Mouse (Mus musculus) embryonic facial prominence, embryonic 14.5 days (tissue): ENCODE measurements around the gene Nom1. TPM values are rescaled to one million over a fixed set of nuclear protein-coding genes. Genes with fewer than 3 reads are reported as not detected.

ENCODE experiments used
- ATAC-seq: fragments of 200-750 bp; cut with Nextera tagmentation; 2 replicates; pipeline ENCODE4 v1.8.0; 2017; ENCODE audit warnings: low read depth, moderate number of reproducible peaks, moderate TSS enrichment
- DNase-seq: peaks from one replicate; pipeline ENCODE4 v3.0.0-alpha.2; 2015; ENCODE audit warnings: low spot score
- H3K27ac ChIP-seq: fragments of 300-500 bp; sonication (generic); replicated peaks from 2 replicates; pipeline ENCODE4 v1.5.1; 2014; ENCODE audit warnings: low read depth, mild to moderate bottlenecking, low read length, moderate library complexity
- H3K27me3 ChIP-seq: fragments of 300-500 bp; sonication (generic); replicated peaks from 2 replicates; pipeline ENCODE4 v1.6.1; 2014; ENCODE audit warnings: low read length; ENCODE audit not compliant: control insufficient read depth, insufficient read depth
- H3K36me3 ChIP-seq: fragments of 300-500 bp; sonication (generic); 2 replicates; pipeline ENCODE4 v1.6.1; 2014; ENCODE audit warnings: low read length, mixed read lengths; ENCODE audit not compliant: control insufficient read depth, insufficient read depth
- H3K4me1 ChIP-seq: fragments of 300-500 bp; sonication (generic); 2 replicates; pipeline ENCODE4 v1.6.1; 2014; ENCODE audit warnings: antibody characterized with exemption, low read length; ENCODE audit not compliant: control insufficient read depth, insufficient read depth
- H3K4me2 ChIP-seq: fragments of 300-500 bp; sonication (generic); 2 replicates; pipeline ENCODE4 v1.6.1; 2014; ENCODE audit warnings: low read depth, mild to moderate bottlenecking, low read length, moderate library complexity, mixed read lengths
- H3K4me3 ChIP-seq: fragments of 300-500 bp; sonication (generic); 2 replicates; pipeline ENCODE4 v1.5.1; 2014; ENCODE audit warnings: low read depth, mild to moderate bottlenecking, low read length
- H3K9ac ChIP-seq: fragments of 300-500 bp; sonication (generic); 2 replicates; pipeline ENCODE4 v1.6.1; 2014; ENCODE audit warnings: low read depth, mild to moderate bottlenecking, low read length, moderate library complexity, mixed read lengths
- H3K9me3 ChIP-seq: fragments of 300-500 bp; sonication (generic); 2 replicates; pipeline ENCODE4 v1.6.1; 2016; ENCODE audit warnings: low read length; ENCODE audit not compliant: control insufficient read depth
- WGBS: fragments of 180-500 bp; shearing (Covaris S2); extraction: QIAGEN DNeasy Blood & Tissue Kit; methylation state at CpG from one replicate; pipeline ENCODE4 v1.1.7; 2014; 5-methylcytosine and 5-hydroxymethylcytosine counted together
- polyA plus RNA-seq: library from polyadenylated mRNA; unstranded; fragments of >200 nt; fragmentation: Nextera tagmentation; extraction: Ambion mirVana; gene quantifications from 2 replicates; pipeline ENCODE4 v1.2.1, GENCODE M21; 2014

The Nom1 gene
- polyA plus RNA-seq, 1 experiment from 2014 or later: 17.4 TPM

- Histone ChIP-seq H3K9me3 (no peaks in the 10 kb centered on the region), H3K4me2 (no peak overlapping the region), H3K9ac (no peak overlapping the region), H3K4me3 (no peak overlapping the region), H3K27ac (no peak overlapping the region), H3K36me3 (no peaks in the 10 kb centered on the region), H3K4me1 (no peaks in the 10 kb centered on the region; the same call in 1 of the 2 replicates), H3K27me3 (peaks cover 100% of the 10 kb centered on the region)
- DNase-seq (no peak), ATAC-seq (no peak)
- under 1% methylated on average over 10 of the region's 10 CpGs for WGBS
These were observed 40.6 kb downstream of the Nom1 start for GRCm38 (mm10) chr5:29475041-29475440.

DNA sequence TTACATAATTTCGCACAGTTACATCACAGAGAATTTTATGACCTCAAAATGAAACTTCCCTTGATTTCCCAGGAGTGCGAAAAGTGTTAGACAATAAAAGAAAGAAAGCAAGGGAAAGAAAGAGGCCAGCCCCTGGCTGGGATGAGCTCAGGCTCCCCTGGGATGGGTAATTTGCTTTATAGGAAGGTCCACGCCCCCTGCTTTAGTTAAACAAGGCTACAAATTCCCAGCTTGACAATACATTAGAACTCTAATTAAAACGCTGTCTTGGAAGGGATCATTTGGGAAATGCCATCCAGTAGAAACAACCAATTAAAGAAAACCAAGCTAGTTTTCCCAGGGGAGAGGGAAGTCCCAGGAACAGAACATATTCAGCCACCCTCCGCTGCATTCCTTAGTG, 41.1 kb downstream of the Nom1 start:
- no peaks in the 10 kb centered on the region for H3K36me3 ChIP-seq
- DNase-seq (peak; percentile 61), ATAC-seq (peak; percentile 62; the same call in 1 of the 2 replicates)
- no peak overlapping the region for H3K4me3 ChIP-seq
- no peak overlapping the region for H3K27ac ChIP-seq
- H3K27me3 ChIP-seq: peaks cover 100% of the 10 kb centered on the region
- no peak overlapping the region for H3K9ac ChIP-seq
- 5% methylated on average over 5 of the region's 5 CpGs for WGBS
- H3K9me3 ChIP-seq: no peaks in the 10 kb centered on the region
- H3K4me1 ChIP-seq: no peaks in the 10 kb centered on the region; the same call in 1 of the 2 replicates
- no peak overlapping the region for H3K4me2 ChIP-seq

- Histone ChIP-seq H3K4me1 (no peaks in the 10 kb centered on the region; the same call in 1 of the 2 replicates), H3K4me3 (no peak overlapping the region), H3K9me3 (no peaks in the 10 kb centered on the region), H3K9ac (no peak overlapping the region), H3K36me3 (no peaks in the 10 kb centered on the region), H3K27ac (no peak overlapping the region), H3K4me2 (no peak overlapping the region), H3K27me3 (peaks cover 100% of the 10 kb centered on the region)
- WGBS: no CpG with 5 or more reads among the region's 1 CpGs
- DNase-seq (no peak), ATAC-seq (no peak)
These were observed 41.6 kb downstream of the Nom1 start for GRCm38 (mm10) chr5:29476021-29476420.

DNA sequence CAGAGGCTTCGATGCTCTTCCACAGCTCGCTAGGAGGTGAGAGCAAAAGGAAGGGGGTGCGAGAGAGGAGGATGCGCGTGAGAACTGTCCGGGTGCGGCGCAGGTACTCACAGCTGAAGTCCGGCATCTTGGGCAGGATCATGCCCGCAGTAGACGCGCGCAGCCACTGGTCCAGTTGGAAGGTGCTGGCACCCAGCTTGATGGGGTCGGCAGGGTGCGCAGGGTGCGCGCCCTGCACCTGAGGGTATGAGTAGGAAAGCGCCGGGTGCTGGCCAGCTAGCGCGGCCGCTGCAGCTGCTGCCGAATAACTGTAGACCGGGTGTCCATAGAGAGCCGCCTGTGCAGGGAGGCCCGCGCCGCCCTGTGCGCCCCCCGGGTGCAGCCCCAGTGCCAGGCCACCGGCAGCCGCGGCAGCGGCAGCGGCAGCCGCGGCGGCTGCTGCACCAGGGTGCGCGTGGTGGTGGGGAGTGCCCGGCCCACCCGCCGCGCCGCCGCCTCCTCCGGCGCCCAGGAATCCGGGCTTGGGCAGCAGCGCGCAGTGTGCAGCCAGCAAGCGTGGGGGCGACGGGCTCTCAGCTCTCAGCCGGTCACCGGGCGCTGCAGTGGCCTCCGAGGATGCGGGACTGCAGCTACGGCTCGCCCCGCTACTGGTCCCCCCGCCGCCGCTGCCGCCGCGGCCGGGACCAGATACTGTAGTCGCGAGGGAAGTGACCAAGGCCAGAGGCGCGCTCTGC, 43.2 kb downstream of the Nom1 start:
- DNase-seq (no peak), ATAC-seq (no peak)
- H3K4me1 ChIP-seq: no peaks in the 10 kb centered on the region; the same call in 1 of the 2 replicates
- peaks cover 100% of the 10 kb centered on the region for H3K27me3 ChIP-seq
- peak overlapping the region; percentile 41 for H3K4me3 ChIP-seq
- no peaks in the 10 kb centered on the region for H3K36me3 ChIP-seq
- peak overlapping the region; percentile 14; the same call in 1 of the 2 replicates for H3K9ac ChIP-seq
- H3K9me3 ChIP-seq: no peaks in the 10 kb centered on the region
- H3K4me2 ChIP-seq: peak overlapping the region; percentile 60
- no peak overlapping the region for H3K27ac ChIP-seq
- 3% methylated on average over 21 of the region's 73 CpGs for WGBS

DNA sequence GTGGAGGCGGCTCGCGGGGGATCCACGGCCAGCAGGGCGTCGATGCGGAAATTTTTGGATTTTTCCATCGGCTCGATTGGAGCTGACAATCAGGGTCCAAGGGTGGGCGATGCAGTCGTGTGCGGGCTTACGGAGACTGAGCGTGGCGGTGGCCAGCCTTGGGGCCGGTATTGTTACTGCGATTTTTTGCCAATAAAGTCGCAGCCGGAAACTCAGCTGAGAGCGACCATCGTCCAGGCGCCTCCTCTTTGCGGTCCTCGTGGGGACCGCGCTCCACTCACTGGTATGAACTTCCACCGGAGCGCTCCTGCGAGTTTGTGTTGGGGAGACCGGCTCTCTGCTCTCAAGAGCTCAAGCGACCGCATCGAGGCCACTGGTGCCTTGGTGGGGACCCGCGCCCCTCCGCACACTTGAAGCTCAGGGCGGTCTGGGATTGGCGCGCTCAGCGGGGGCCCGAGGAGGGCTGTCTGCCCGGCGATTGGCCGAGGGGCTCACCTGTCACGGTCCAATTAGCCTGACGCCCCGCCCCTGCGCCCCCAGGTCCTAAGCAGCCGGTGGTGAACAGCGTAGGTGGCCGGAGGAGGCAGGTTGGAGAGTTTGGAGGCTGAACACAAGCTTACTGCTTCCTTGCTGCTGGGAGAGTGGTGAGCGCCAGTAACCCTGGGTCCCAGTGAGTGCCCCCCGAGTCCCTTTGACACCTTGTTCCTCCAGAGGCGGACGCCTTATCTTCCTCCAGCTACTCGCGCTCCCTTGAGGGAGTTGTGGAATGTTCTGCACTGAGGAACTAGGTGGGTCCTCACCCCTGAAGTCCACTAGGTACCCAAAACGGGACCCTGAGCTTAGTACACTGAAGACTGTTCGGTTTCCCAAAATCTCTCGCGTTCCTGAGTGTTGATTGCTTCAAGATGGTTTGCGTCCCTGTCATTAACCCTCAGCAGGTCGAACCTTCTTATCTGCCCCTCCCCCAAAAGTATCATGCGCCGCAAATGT, 44.0 kb downstream of the Nom1 start, which contains the start of gene Mnx1:
TSS of gene Mnx1 (minus strand) at position 263 of the 990 bp plus-strand sequence.
- under 1% methylated on average over 63 of the region's 65 CpGs for whole genome bisulfite sequencing
- H3K4me2 ChIP-seq: peak within 1 kb of the TSS; percentile 60
- DNase-seq (no peak), ATAC-seq (peak; percentile 53)
- peak within 1 kb of the TSS; percentile 41 for H3K4me3 ChIP-seq
- H3K9me3 ChIP-seq: no peaks in the 10 kb centered on the region
- H3K36me3 ChIP-seq: no peaks in the 10 kb centered on the region
- H3K9ac ChIP-seq: peak within 1 kb of the TSS; percentile 14; the same call in 1 of the 2 replicates
- H3K27ac ChIP-seq: no peak within 1 kb of the TSS
- peaks cover 100% of the 10 kb centered on the region for H3K27me3 ChIP-seq
- no peaks in the 10 kb centered on the region; the same call in 1 of the 2 replicates for H3K4me1 ChIP-seq

GRCm38 (mm10) chr5:29479198-29479593, 44.7 kb downstream of the Nom1 start:
- H3K27me3 ChIP-seq: peaks cover 100% of the 10 kb centered on the region
- WGBS: 1% methylated on average over 14 of the region's 14 CpGs
- H3K27ac ChIP-seq: no peak overlapping the region
- no peaks in the 10 kb centered on the region; the same call in 1 of the 2 replicates for H3K4me1 ChIP-seq
- DNase-seq: peak; percentile 59
- H3K36me3 ChIP-seq: no peaks in the 10 kb centered on the region
- H3K9ac ChIP-seq: no peak overlapping the region
- H3K9me3 ChIP-seq: no peaks in the 10 kb centered on the region
- H3K4me2 ChIP-seq: 0 out of 2 replicates have a peak overlapping the region, but pooled peaks have one; percentile 60
- ATAC-seq: no peak
- 0 out of 2 replicates have a peak overlapping the region, but pooled peaks have one; percentile 41 for H3K4me3 ChIP-seq

GRCm38 (mm10) chr5:29483801-29484200, 49.3 kb downstream of the Nom1 start:
- Histone ChIP-seq H3K36me3 (no peaks in the 10 kb centered on the region), H3K4me3 (no peak overlapping the region), H3K4me2 (no peak overlapping the region), H3K4me1 (no peaks in the 10 kb centered on the region), H3K27ac (no peak overlapping the region), H3K9me3 (no peaks in the 10 kb centered on the region), H3K27me3 (peaks cover 100% of the 10 kb centered on the region), H3K9ac (no peak overlapping the region)
- ATAC-seq (no peak), DNase-seq (no peak)
- 5% methylated on average over 4 of the region's 4 CpGs for WGBS
